Mouse (Mus musculus) heart, adult 9 months (tissue): ENCODE measurements around the gene Iqschfp.

Source experiments
- DNase-seq, 2 experiments: peaks; one replicate each; pipeline ENCODE4 v3.0.0; 2022; ENCODE audit warnings: low spot score in 2 of 2

Iqschfp gene

GRCm38 (mm10) chr3:68632714-68633113 lies 740.7 kb downstream of the Iqschfp start:
- no peak for DNase-seq

- no peak for DNase-seq
Observed at GRCm38 (mm10) chr3:68633577-68633976, 741.5 kb downstream of the Iqschfp start.

- no peak for DNase-seq
Observed at GRCm38 (mm10) chr3:68637960-68638359, 745.9 kb downstream of the Iqschfp start.

- DNase-seq = no peak
Observed at GRCm38 (mm10) chr3:68638703-68639102, 746.7 kb downstream of the Iqschfp start.

- no peak for DNase-seq
Observed at GRCm38 (mm10) chr3:68642935-68643334, 750.9 kb downstream of the Iqschfp start.

- peak in 1 of 2 experiments; percentile 17 for DNase-seq
Observed at GRCm38 (mm10) chr3:68646387-68647130, 754.5 kb downstream of the Iqschfp start.

- DNase-seq = no peak
Observed at GRCm38 (mm10) chr3:68647282-68647681, 755.2 kb downstream of the Iqschfp start.

GRCm38 (mm10) chr3:68650251-68650650 lies 758.2 kb downstream of the Iqschfp start:
- no peak for DNase-seq

GRCm38 (mm10) chr3:68656607-68657352 lies 764.7 kb downstream of the Iqschfp start:
- DNase-seq = no peak

GRCm38 (mm10) chr3:68657589-68658245 lies 765.7 kb downstream of the Iqschfp start:
- DNase-seq = no peak

GRCm38 (mm10) chr3:68659996-68660395 lies 768.0 kb downstream of the Iqschfp start:
- DNase-seq = no peak

- no peak for DNase-seq
Observed at GRCm38 (mm10) chr3:68660538-68660937, 768.5 kb downstream of the Iqschfp start.

- no peak for DNase-seq
Observed at GRCm38 (mm10) chr3:68662386-68662785, 770.4 kb downstream of the Iqschfp start.

- no peak for DNase-seq
Observed at GRCm38 (mm10) chr3:68664337-68664736, 772.3 kb downstream of the Iqschfp start.

GRCm38 (mm10) chr3:68666377-68666776 lies 774.3 kb downstream of the Iqschfp start:
- no peak for DNase-seq

- DNase-seq = no peak
Observed at GRCm38 (mm10) chr3:68667852-68668251, 775.8 kb downstream of the Iqschfp start.

GRCm38 (mm10) chr3:68669418-68669974 lies 777.5 kb downstream of the Iqschfp start:
- no peak for DNase-seq

GRCm38 (mm10) chr3:68674721-68675120 lies 782.7 kb downstream of the Iqschfp start:
- DNase-seq = no peak

GRCm38 (mm10) chr3:68675216-68675835 lies 783.3 kb downstream of the Iqschfp start:
- DNase-seq = no peak
